Comparison of ENCODE assay signal across 8 mouse cellular contexts in the genomic region with DNA sequence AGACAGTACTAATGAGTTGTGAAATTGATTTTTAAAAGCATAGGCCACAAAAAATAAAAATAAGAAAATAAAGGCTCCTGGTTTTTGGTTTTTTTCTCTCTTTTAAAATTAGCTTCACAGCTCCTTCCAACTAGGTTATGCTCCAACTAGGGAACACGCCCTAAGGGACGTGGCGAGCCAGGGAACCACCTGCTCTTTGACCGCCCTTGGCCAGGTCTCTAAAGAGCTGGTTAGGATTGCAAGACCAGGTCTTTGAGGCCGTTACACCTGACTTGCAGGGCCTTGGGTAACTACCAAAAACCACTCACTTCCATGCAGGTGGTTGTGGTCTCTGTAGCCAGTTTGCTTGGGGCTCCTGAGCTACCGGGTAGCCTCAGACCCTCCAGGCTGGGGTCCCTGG. TPM values are rescaled to one million over a fixed set of nuclear protein-coding genes. Genes with fewer than 3 reads are reported as not detected.
A peak's percentile ranks its signal among the peaks of the same experiment; 100 is the strongest.
DNase-seq lines count a peak whose midpoint lies in the region; ATAC-seq and TF ChIP-seq lines count a peak whose summit lies in the region.

No protein-coding gene starts in this region.

- TF ChIP-seq EP300 in heart, postnatal 0 days (IDR thresholded peaks at IDR 0.05; ENCODE audit: low read depth), result no peak

- DNase-seq in heart, postnatal 0 days (ENCODE audit: low spot score), result no peak
- DNase-seq in heart, adult 8-10 months (ENCODE audit: low spot score), result no peak
- no peak for DNase-seq in forebrain, embryonic 11.5 days (ENCODE audit: low spot score)
- no peak for DNase-seq in kidney, postnatal 0 days (ENCODE audit: low spot score)
- no peak for DNase-seq in embryo, embryonic 11 days
- no peak for DNase-seq in left cerebral cortex, postnatal 10 days (ENCODE audit: extremely low spot score in 1 of 2, low spot score in 2 of 2)

- no peak for TF ChIP-seq POLR2A in myocyte (IDR thresholded peaks at IDR 0.05; ENCODE audit: insufficient read length, low read depth)

- no peak overlapping the region for H3ac ChIP-seq in myocyte (ENCODE audit: control insufficient read depth, insufficient read length)

- H3K27me3 ChIP-seq in heart, postnatal 0 days (ENCODE audit: control insufficient read depth, insufficient read depth, low read length), result no peaks in the 10 kb centered on the region
- H3K27me3 ChIP-seq in forebrain, embryonic 11.5 days (ENCODE audit: control insufficient read depth, insufficient read depth, low read length), result no peaks in the 10 kb centered on the region
- H3K27me3 ChIP-seq in kidney, postnatal 0 days (ENCODE audit: insufficient read depth, low read length), result no peaks in the 10 kb centered on the region
- no peaks in the 10 kb centered on the region for H3K27me3 ChIP-seq in myocyte (ENCODE audit: control insufficient read depth, insufficient read depth, insufficient read length)

- intact Hi-C loops in left cerebral cortex, postnatal 10 days (cut with DNase I), result no loop called here

- H3K27ac ChIP-seq in heart, postnatal 0 days (ENCODE audit: low read depth), result peak overlapping the region; percentile 68
- H3K27ac ChIP-seq in forebrain, embryonic 11.5 days (ENCODE audit: low read depth, low read length), result no peak overlapping the region
- peak overlapping the region; percentile 90 for H3K27ac ChIP-seq in kidney, postnatal 0 days

- ATAC-seq in heart, postnatal 0 days (ENCODE audit: insufficient read depth, low read depth), result no peak
- ATAC-seq in forebrain, embryonic 11.5 days (replicated peaks; ENCODE audit: low FRiP score), result peak; percentile 1; the same call in 1 of the 2 replicates
- no peak for ATAC-seq in kidney, postnatal 0 days (replicated peaks; ENCODE audit: low FRiP score, low read depth)
- no peak for ATAC-seq in cerebellum, adult (ENCODE audit: insufficient number of reproducible peaks, low FRiP score, low TSS enrichment)

- peaks cover 27% of the 10 kb centered on the region for H3K4me1 ChIP-seq in heart, postnatal 0 days (ENCODE audit: control insufficient read depth, insufficient read depth)
- H3K4me1 ChIP-seq in forebrain, embryonic 11.5 days (replicated peaks; ENCODE audit: control insufficient read depth, insufficient read depth, low read length), result peaks cover 9% of the 10 kb centered on the region; the same call in 1 of the 2 replicates
- peaks cover 26% of the 10 kb centered on the region for H3K4me1 ChIP-seq in kidney, postnatal 0 days (replicated peaks; ENCODE audit: insufficient read depth, low read length)

- H3K9me3 ChIP-seq in heart, postnatal 0 days (replicated peaks; ENCODE audit: control insufficient read depth, low read length), result no peaks in the 10 kb centered on the region
- H3K9me3 ChIP-seq in forebrain, embryonic 11.5 days (ENCODE audit: control insufficient read depth, low read length), result no peaks in the 10 kb centered on the region
- H3K9me3 ChIP-seq in kidney, postnatal 0 days (replicated peaks; ENCODE audit: low read length), result no peaks in the 10 kb centered on the region

- no peak for TF ChIP-seq CTCF in heart, postnatal 0 days (IDR thresholded peaks at IDR 0.05; ENCODE audit: low read depth)
- no peak for TF ChIP-seq CTCF in kidney, postnatal 0 days (IDR thresholded peaks at IDR 0.05; ENCODE audit: low read depth)

- no peaks in the 10 kb centered on the region for H3K36me3 ChIP-seq in heart, postnatal 0 days (replicated peaks; ENCODE audit: control insufficient read depth, insufficient read depth, low read length)
- no peaks in the 10 kb centered on the region for H3K36me3 ChIP-seq in forebrain, embryonic 11.5 days (ENCODE audit: control insufficient read depth, insufficient read depth, low read length)
- H3K36me3 ChIP-seq in kidney, postnatal 0 days (ENCODE audit: insufficient read depth, low read length), result no peaks in the 10 kb centered on the region
- H3K36me3 ChIP-seq in myocyte (ENCODE audit: control insufficient read depth, insufficient read depth), result no peaks in the 10 kb centered on the region

- H3K9ac ChIP-seq in heart, postnatal 0 days (replicated peaks; ENCODE audit: low read depth, low read length), result 0 out of 2 replicates have a peak overlapping the region, but pooled peaks have one; percentile 21
- H3K9ac ChIP-seq in forebrain, embryonic 11.5 days (ENCODE audit: low read length), result no peak overlapping the region; the same call in 1 of the 2 replicates
- H3K9ac ChIP-seq in kidney, postnatal 0 days (ENCODE audit: low read depth, low read length), result peak overlapping the region; percentile 40; the same call in 1 of the 2 replicates

- peak overlapping the region; percentile 65 for H3K4me2 ChIP-seq in heart, postnatal 0 days (ENCODE audit: low read depth, low read length)
- peak overlapping the region; percentile 71 for H3K4me2 ChIP-seq in forebrain, embryonic 11.5 days (ENCODE audit: low read depth, low read length, severe bottlenecking)
- peak overlapping the region; percentile 58 for H3K4me2 ChIP-seq in kidney, postnatal 0 days (ENCODE audit: low read length)
- peak overlapping the region; percentile 92 for H3K4me2 ChIP-seq in myocyte (ENCODE audit: low read depth)

- peaks cover 42% of the 10 kb centered on the region for H3K79me2 ChIP-seq in myocyte (ENCODE audit: control insufficient read depth, insufficient read depth)

- H3K4me3 ChIP-seq in heart, postnatal 0 days (ENCODE audit: low read depth, low read length), result peak overlapping the region; percentile 83
- H3K4me3 ChIP-seq in forebrain, embryonic 11.5 days (ENCODE audit: low read depth, low read length), result peak overlapping the region; percentile 79
- H3K4me3 ChIP-seq in kidney, postnatal 0 days (replicated peaks; ENCODE audit: low read depth, low read length), result peak overlapping the region; percentile 33; the same call in 1 of the 2 replicates
- H3K4me3 ChIP-seq in myocyte, result peak overlapping the region; percentile 94

- 81% methylated on average over 6 of the region's 6 CpGs for WGBS in heart, postnatal 0 days
- 83% methylated on average over 6 of the region's 6 CpGs for WGBS in forebrain, embryonic 11.5 days
- WGBS in kidney, postnatal 0 days, result 61% methylated on average over 6 of the region's 6 CpGs

TF ChIP-seq in myocyte, 11 proteins besides CTCF, POLR2A, EP300 and RAD21:
- no peak for TF ChIP-seq TCF3 (IDR thresholded peaks at IDR 0.05; ENCODE audit: insufficient read length, low read depth)

RNA-seq across cellular contexts. Expression of a gene that starts 0.7 kb away (rescaled TPM):
- 190 and 225 TPM in 2 replicates for total RNA-seq in heart, postnatal 0 days (2014; rRNA removed; ENCODE audit: low replicate concordance)
- polyA plus RNA-seq in heart, postnatal 0 days (2015; fragmentation: Nextera tagmentation; extraction: Ambion mirVana), result 188 and 200 TPM in 2 replicates
- 100 to 1,000 TPM; 230 to 269 (median 248) TPM for total RNA-seq in heart, adult 8-10 months (2022)
- polyA plus RNA-seq in forebrain, embryonic 11.5 days (2014; fragmentation: Nextera tagmentation; extraction: Ambion mirVana), result 229 and 267 TPM in 2 replicates
- polyA plus RNA-seq in kidney, postnatal 0 days (2015; fragmentation: Nextera tagmentation; extraction: Ambion mirVana), result 774 and 842 TPM in 2 replicates
- polyA plus RNA-seq in myocyte (2012; fragmentation: generic; extraction: Trizol), result 691 TPM
- 100 to 1,000 TPM; 309 to 315 TPM for total RNA-seq in left cerebral cortex, postnatal 10 days (2021)

RNA-seq across cellular contexts. Expression of a gene that starts 21.7 kb away (rescaled TPM):
- 18.2 and 21.6 TPM in 2 replicates for total RNA-seq in heart, postnatal 0 days (2014; rRNA removed; ENCODE audit: low replicate concordance)
- 10.1 and 12.1 TPM in 2 replicates for polyA plus RNA-seq in heart, postnatal 0 days (2015; fragmentation: Nextera tagmentation; extraction: Ambion mirVana)
- 10 to 100 TPM; 13.2 to 17.9 (median 15.8) TPM for total RNA-seq in heart, adult 8-10 months (2022)
- 14.3 and 17.0 TPM in 2 replicates for polyA plus RNA-seq in forebrain, embryonic 11.5 days (2014; fragmentation: Nextera tagmentation; extraction: Ambion mirVana)
- 31.6 and 33.4 TPM in 2 replicates for polyA plus RNA-seq in kidney, postnatal 0 days (2015; fragmentation: Nextera tagmentation; extraction: Ambion mirVana)
- polyA plus RNA-seq in myocyte (2012; fragmentation: generic; extraction: Trizol), result 62.6 TPM
- 10 to 100 TPM; 12.6 to 14.1 TPM for total RNA-seq in left cerebral cortex, postnatal 10 days (2021)

Comparison
In these comparisons a context has a peak if more than half of its experiments do, and no peak if none do; other contexts are left out.
1. H3K4me3 ChIP-seq: peak in every context shown above with its lines; median percentile 94 in myocyte; 83 in heart, postnatal 0 days; 79 in forebrain, embryonic 11.5 days; 33 in kidney, postnatal 0 days.